Mouse (Mus musculus): ENCODE data around the gene Egln1.

Egln1 gene

DNA sequence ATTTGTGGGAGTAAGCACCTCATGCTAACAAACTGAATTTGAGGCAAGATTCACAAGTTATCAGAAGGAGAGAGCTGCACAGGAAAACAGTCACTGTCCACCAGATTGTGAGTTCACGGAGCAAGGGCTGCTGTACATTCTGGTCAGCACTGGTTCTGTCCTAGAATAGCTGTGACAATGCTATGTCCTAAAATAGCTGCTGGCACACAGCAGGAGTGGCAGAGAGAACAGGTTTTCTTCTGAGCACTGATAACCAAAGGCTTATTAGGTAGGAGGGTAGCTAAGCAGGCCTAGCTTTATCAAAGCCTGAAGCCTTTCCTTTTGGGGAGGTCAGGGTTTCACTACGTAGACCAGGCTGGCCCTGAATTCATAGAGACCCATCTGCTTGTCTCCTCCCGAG is 88.9 kb downstream of the Egln1 start:
- no peak for DNase-seq (ENCODE audit: low spot score in 2 of 2)

DNA sequence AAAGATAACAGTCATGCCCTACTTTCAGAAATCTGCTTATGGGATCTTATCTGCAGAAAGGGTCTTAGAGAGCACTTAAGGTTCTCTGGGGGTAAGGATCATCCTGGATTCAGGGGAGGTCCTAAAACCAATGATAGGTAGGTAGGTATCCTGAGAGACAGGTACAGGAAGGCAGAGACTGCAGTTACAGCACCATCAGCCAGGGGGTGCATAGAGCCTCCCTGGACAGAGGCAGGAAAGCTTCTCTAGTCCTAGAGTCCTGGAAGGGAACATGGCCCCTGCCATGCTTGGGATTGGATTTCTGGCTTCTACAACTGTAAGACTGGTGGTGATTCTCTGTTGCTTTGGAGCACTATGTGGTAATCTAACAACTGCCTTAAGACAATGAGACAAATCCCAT is 89.7 kb downstream of the Egln1 start:
- no peak for DNase-seq (ENCODE audit: low spot score in 2 of 2)

All from right cerebral cortex, postnatal 10 days (tissue).